Comparison of ENCODE assay signal across 19 mouse cellular contexts in genomic region chr1:157285366-157285765, GRCm38 (mm10).
"Had no signal": no experiment of that assay in that cellular context is flagged by ENCODE, and none has a peak within 500 bp of the region (broad histone marks: within the 10 kb centered on the region; RNA-seq: fewer than 3 reads in every experiment).

No protein-coding gene starts in this region.

- ATAC-seq: intestine, postnatal 0 days; midbrain, embryonic 13.5 days; midbrain, embryonic 16.5 days had no signal

- DNase-seq: kidney, adult 2 months; kidney, postnatal 25 days; layer of hippocampus, adult 9-11 months; layer of hippocampus, postnatal 36 days; liver, embryonic 13.5 days; lung, adult 2 months; lung, postnatal 14 days; lung, postnatal 4 days; right cerebral cortex, adult 18-20 months; right cerebral cortex, postnatal 14 days; right cerebral cortex, postnatal 4 days; thymus, adult 18-20 months; thymus, postnatal 4 days had no signal

- H3K27me3 ChIP-seq: liver, embryonic 13.5 days; megakaryocyte, embryonic 14.5 days; midbrain, embryonic 13.5 days; stomach, embryonic 15.5 days had no signal

- H3K36me3 ChIP-seq: liver, embryonic 13.5 days; midbrain, embryonic 10.5 days; midbrain, embryonic 13.5 days; stomach, embryonic 15.5 days had no signal
